ENCODE assay signal across 21 mouse cellular contexts in genomic region chr19:28283241-28284097, GRCm38 (mm10).
DNase-seq lines count a peak whose midpoint lies in the region; ATAC-seq and TF ChIP-seq lines count a peak whose summit lies in the region.
"Had no signal": no experiment of that assay in that cellular context is flagged by ENCODE, and none has a peak within 500 bp of the region (broad histone marks: within the 10 kb centered on the region; RNA-seq: fewer than 3 reads in every experiment).

No protein-coding gene starts in this region.

- H3K4me2 ChIP-seq in embryonic facial prominence, embryonic 15.5 days (replicated peaks), result no peak overlapping the region
- no peak overlapping the region for H3K4me2 ChIP-seq in limb, embryonic 13.5 days (replicated peaks)
- H3K4me2 ChIP-seq: hindbrain, embryonic 15.5 days; kidney, embryonic 15.5 days; limb, embryonic 15.5 days; liver, embryonic 15.5 days; midbrain, embryonic 12.5 days; neural tube, embryonic 15.5 days had no signal

- ATAC-seq in embryonic facial prominence, embryonic 15.5 days (ENCODE audit: insufficient number of reproducible peaks, low FRiP score, low TSS enrichment, low read depth), result peak; percentile 39; the same call in 1 of the 2 replicates
- ATAC-seq in limb, embryonic 13.5 days (ENCODE audit: low FRiP score, low read depth), result peak; percentile 59; the same call in 1 of the 2 replicates
- ATAC-seq: forebrain, embryonic 14.5 days; intestine, postnatal 0 days had no signal

- no peak overlapping the region for H3K4me3 ChIP-seq in C2C12 (ENCODE audit: insufficient read depth, poor library complexity, severe bottlenecking)
- H3K4me3 ChIP-seq in embryonic facial prominence, embryonic 15.5 days (replicated peaks), result no peak overlapping the region
- H3K4me3 ChIP-seq in limb, embryonic 13.5 days, result no peak overlapping the region
- H3K4me3 ChIP-seq: heart, embryonic 10.5 days; hindbrain, embryonic 15.5 days; kidney, embryonic 15.5 days; limb, embryonic 15.5 days; liver, embryonic 15.5 days; midbrain, embryonic 12.5 days; neural tube, embryonic 15.5 days had no signal

- H3ac ChIP-seq in C2C12 (ENCODE audit: control insufficient read depth, insufficient read length, low read depth), result no peak overlapping the region

- H3K36me3 ChIP-seq in C2C12 (ENCODE audit: control insufficient read depth, insufficient read depth), result no peaks in the 10 kb centered on the region
- H3K36me3 ChIP-seq in embryonic facial prominence, embryonic 15.5 days, result no peaks in the 10 kb centered on the region
- no peaks in the 10 kb centered on the region for H3K36me3 ChIP-seq in limb, embryonic 13.5 days
- H3K36me3 ChIP-seq: heart, embryonic 10.5 days; hindbrain, embryonic 15.5 days; kidney, embryonic 15.5 days; limb, embryonic 15.5 days; liver, embryonic 15.5 days; midbrain, embryonic 12.5 days; neural tube, embryonic 15.5 days had no signal

- DNase-seq in gastrocnemius, postnatal 10 days, result peak; percentile 12
- no peak for DNase-seq in gastrocnemius, adult 8-10 months (ENCODE audit: low spot score in 2 of 2)
- DNase-seq in layer of hippocampus, postnatal 14 days (ENCODE audit: low spot score in 2 of 2), result no peak
- no peak for DNase-seq in cerebellum, postnatal 25 days
- DNase-seq: adrenal gland, postnatal 10 days; B cell, adult 2 months; cerebellum, postnatal 10 days; right cerebral cortex, postnatal 25 days had no signal

- no peak overlapping the region for H3K9ac ChIP-seq in embryonic facial prominence, embryonic 15.5 days
- H3K9ac ChIP-seq in limb, embryonic 13.5 days, result no peak overlapping the region
- H3K9ac ChIP-seq: hindbrain, embryonic 15.5 days; kidney, embryonic 15.5 days; limb, embryonic 15.5 days; liver, embryonic 15.5 days; midbrain, embryonic 12.5 days; neural tube, embryonic 15.5 days had no signal

- no peaks in the 10 kb centered on the region for H3K9me3 ChIP-seq in embryonic facial prominence, embryonic 15.5 days (replicated peaks)
- no peaks in the 10 kb centered on the region for H3K9me3 ChIP-seq in limb, embryonic 13.5 days
- H3K9me3 ChIP-seq: heart, embryonic 10.5 days; hindbrain, embryonic 15.5 days; kidney, embryonic 15.5 days; limb, embryonic 15.5 days; liver, embryonic 15.5 days; midbrain, embryonic 12.5 days; neural tube, embryonic 15.5 days had no signal

- H3K79me3 ChIP-seq in C2C12 (ENCODE audit: low read depth), result no peaks in the 10 kb centered on the region

- no peak for TF ChIP-seq CTCF in C2C12 (IDR thresholded peaks at IDR 0.05; ENCODE audit: control insufficient read depth, insufficient read depth, insufficient read length)

- peaks cover 9% of the 10 kb centered on the region for H3K4me1 ChIP-seq in embryonic facial prominence, embryonic 15.5 days
- peaks cover 22% of the 10 kb centered on the region for H3K4me1 ChIP-seq in limb, embryonic 13.5 days
- H3K4me1 ChIP-seq: heart, embryonic 10.5 days; hindbrain, embryonic 15.5 days; kidney, embryonic 15.5 days; liver, embryonic 15.5 days; midbrain, embryonic 12.5 days; neural tube, embryonic 15.5 days had no signal

- no peaks in the 10 kb centered on the region for H3K27me3 ChIP-seq in C2C12 (ENCODE audit: control insufficient read depth, insufficient read depth, insufficient read length)
- no peaks in the 10 kb centered on the region for H3K27me3 ChIP-seq in embryonic facial prominence, embryonic 15.5 days
- no peaks in the 10 kb centered on the region for H3K27me3 ChIP-seq in limb, embryonic 13.5 days
- H3K27me3 ChIP-seq: hindbrain, embryonic 15.5 days; kidney, embryonic 15.5 days; limb, embryonic 15.5 days; liver, embryonic 15.5 days; neural tube, embryonic 15.5 days had no signal

- 61% methylated on average over 7 of the region's 7 CpGs for WGBS in embryonic facial prominence, embryonic 15.5 days
- WGBS in limb, embryonic 13.5 days, result 71% methylated on average over 7 of the region's 7 CpGs

- H3K27ac ChIP-seq in embryonic facial prominence, embryonic 15.5 days (replicated peaks), result peak overlapping the region; percentile 45; the same call in 1 of the 2 replicates
- no peak overlapping the region for H3K27ac ChIP-seq in limb, embryonic 13.5 days
- H3K27ac ChIP-seq: heart, embryonic 10.5 days; hindbrain, embryonic 15.5 days; kidney, embryonic 15.5 days; limb, embryonic 15.5 days; liver, embryonic 15.5 days; macrophage; midbrain, embryonic 12.5 days; neural tube, embryonic 15.5 days had no signal

- no peaks in the 10 kb centered on the region for H3K79me2 ChIP-seq in C2C12 (ENCODE audit: control insufficient read depth, insufficient read depth)

TF ChIP-seq in C2C12, 6 proteins besides CTCF, POLR2A, EP300 and RAD21:
- no peak for TF ChIP-seq MYOG (IDR thresholded peaks at IDR 0.05; ENCODE audit: control insufficient read depth, extremely low read depth, insufficient read length)
- TF ChIP-seq MAX (IDR thresholded peaks at IDR 0.05), result peak; percentile 58
